ENCODE assay signal across 28 mouse cellular contexts in genomic region chr12:112156804-112157203, GRCm38 (mm10). TPM values are rescaled to one million over a fixed set of nuclear protein-coding genes. Genes with fewer than 3 reads are reported as not detected.
DNase-seq lines count a peak whose midpoint lies in the region; ATAC-seq and TF ChIP-seq lines count a peak whose summit lies in the region.
"Had no signal": no experiment of that assay in that cellular context is flagged by ENCODE, and none has a peak within 500 bp of the region (broad histone marks: within the 10 kb centered on the region; RNA-seq: fewer than 3 reads in every experiment).

No protein-coding gene starts in this region.

- no peak overlapping the region for H3K4me2 ChIP-seq in forebrain, embryonic 12.5 days
- no peak overlapping the region for H3K4me2 ChIP-seq in hindbrain, embryonic 13.5 days
- no peak overlapping the region for H3K4me2 ChIP-seq in hindbrain, embryonic 12.5 days (replicated peaks)
- H3K4me2 ChIP-seq in midbrain, embryonic 16.5 days (ENCODE audit: low read length): no peak overlapping the region
- H3K4me2 ChIP-seq in midbrain, postnatal 0 days (ENCODE audit: low read depth, low read length, poor library complexity, severe bottlenecking): no peak overlapping the region
- H3K4me2 ChIP-seq: embryonic facial prominence, embryonic 12.5 days; liver, embryonic 15.5 days; lung, embryonic 14.5 days had no signal

- WGBS in forebrain, embryonic 10.5 days: 70% methylated on average over 6 of the region's 6 CpGs
- WGBS in forebrain, embryonic 12.5 days: 66% methylated on average over 6 of the region's 6 CpGs
- WGBS in hindbrain, embryonic 13.5 days: 42% methylated on average over 6 of the region's 6 CpGs
- 52% methylated on average over 6 of the region's 6 CpGs for WGBS in hindbrain, embryonic 12.5 days
- 44% methylated on average over 6 of the region's 6 CpGs for WGBS in midbrain, embryonic 16.5 days
- WGBS in midbrain, postnatal 0 days: 59% methylated on average over 6 of the region's 6 CpGs
- 73% methylated on average over 6 of the region's 6 CpGs for WGBS in limb, embryonic 10.5 days

- ATAC-seq in forebrain, embryonic 12.5 days (ENCODE audit: low FRiP score): no peak
- no peak for ATAC-seq in hindbrain, embryonic 13.5 days (ENCODE audit: low FRiP score)
- no peak for ATAC-seq in hindbrain, embryonic 12.5 days (ENCODE audit: low FRiP score)
- ATAC-seq in midbrain, embryonic 16.5 days: no peak
- no peak for ATAC-seq in midbrain, postnatal 0 days (ENCODE audit: low FRiP score)
- ATAC-seq: intestine, embryonic 16.5 days had no signal

- H3K27me3 ChIP-seq in forebrain, embryonic 10.5 days (ENCODE audit: poor library complexity, severe bottlenecking): peaks cover 16% of the 10 kb centered on the region
- no peaks in the 10 kb centered on the region for H3K27me3 ChIP-seq in forebrain, embryonic 12.5 days
- H3K27me3 ChIP-seq in hindbrain, embryonic 13.5 days: peaks cover 66% of the 10 kb centered on the region
- peaks cover 59% of the 10 kb centered on the region for H3K27me3 ChIP-seq in hindbrain, embryonic 12.5 days
- H3K27me3 ChIP-seq in midbrain, embryonic 16.5 days (ENCODE audit: control insufficient read depth, insufficient read depth, low read depth, low read length): no peaks in the 10 kb centered on the region; the same call in 1 of the 2 replicates
- no peaks in the 10 kb centered on the region for H3K27me3 ChIP-seq in midbrain, postnatal 0 days (ENCODE audit: insufficient read depth, low read length)
- no peaks in the 10 kb centered on the region for H3K27me3 ChIP-seq in limb, embryonic 10.5 days (ENCODE audit: low read depth, poor library complexity, severe bottlenecking)
- H3K27me3 ChIP-seq: embryonic facial prominence, embryonic 12.5 days; liver, embryonic 15.5 days had no signal

- TF ChIP-seq CTCF in midbrain, postnatal 0 days (IDR thresholded peaks at IDR 0.05): no peak

- peak overlapping the region; percentile 56 for H3K27ac ChIP-seq in forebrain, embryonic 10.5 days
- no peak overlapping the region for H3K27ac ChIP-seq in forebrain, embryonic 12.5 days
- 0 out of 2 replicates have a peak overlapping the region, but pooled peaks have one; percentile 23 for H3K27ac ChIP-seq in hindbrain, embryonic 13.5 days
- no peak overlapping the region for H3K27ac ChIP-seq in hindbrain, embryonic 12.5 days
- H3K27ac ChIP-seq in midbrain, embryonic 16.5 days (ENCODE audit: low read length): no peak overlapping the region
- H3K27ac ChIP-seq in midbrain, postnatal 0 days (ENCODE audit: low read depth, low read length): no peak overlapping the region
- peak overlapping the region; percentile 86 for H3K27ac ChIP-seq in limb, embryonic 10.5 days
- H3K27ac ChIP-seq: embryonic facial prominence, embryonic 12.5 days; liver, embryonic 15.5 days had no signal

- peaks cover 81% of the 10 kb centered on the region for H3K4me1 ChIP-seq in forebrain, embryonic 10.5 days
- peaks cover 78% of the 10 kb centered on the region for H3K4me1 ChIP-seq in forebrain, embryonic 12.5 days
- peaks cover 63% of the 10 kb centered on the region for H3K4me1 ChIP-seq in hindbrain, embryonic 13.5 days (replicated peaks)
- peaks cover 53% of the 10 kb centered on the region for H3K4me1 ChIP-seq in hindbrain, embryonic 12.5 days
- H3K4me1 ChIP-seq in midbrain, embryonic 16.5 days (ENCODE audit: control insufficient read depth, insufficient read depth, low read length): peaks cover 22% of the 10 kb centered on the region
- 0 out of 2 replicates have a peak, but pooled peaks cover 4% of the 10 kb centered on the region for H3K4me1 ChIP-seq in midbrain, postnatal 0 days (ENCODE audit: insufficient read depth, low read length)
- H3K4me1 ChIP-seq in limb, embryonic 10.5 days: peaks cover 71% of the 10 kb centered on the region
- H3K4me1 ChIP-seq: liver, embryonic 15.5 days had no signal

- no peaks in the 10 kb centered on the region for H3K9me3 ChIP-seq in forebrain, embryonic 10.5 days
- no peaks in the 10 kb centered on the region for H3K9me3 ChIP-seq in forebrain, embryonic 12.5 days
- H3K9me3 ChIP-seq in hindbrain, embryonic 13.5 days: no peaks in the 10 kb centered on the region
- no peaks in the 10 kb centered on the region for H3K9me3 ChIP-seq in hindbrain, embryonic 12.5 days (replicated peaks)
- no peaks in the 10 kb centered on the region for H3K9me3 ChIP-seq in midbrain, embryonic 16.5 days (replicated peaks; ENCODE audit: control insufficient read depth, low read length, poor library complexity, severe bottlenecking)
- H3K9me3 ChIP-seq in midbrain, postnatal 0 days (ENCODE audit: low read length): no peaks in the 10 kb centered on the region
- H3K9me3 ChIP-seq in limb, embryonic 10.5 days (replicated peaks): no peaks in the 10 kb centered on the region
- H3K9me3 ChIP-seq: embryonic facial prominence, embryonic 12.5 days; liver, embryonic 15.5 days had no signal

- peaks cover 60% of the 10 kb centered on the region for H3K36me3 ChIP-seq in forebrain, embryonic 10.5 days (replicated peaks)
- H3K36me3 ChIP-seq in forebrain, embryonic 12.5 days (replicated peaks): peaks cover 57% of the 10 kb centered on the region
- H3K36me3 ChIP-seq in hindbrain, embryonic 13.5 days: no peaks in the 10 kb centered on the region
- H3K36me3 ChIP-seq in hindbrain, embryonic 12.5 days: no peaks in the 10 kb centered on the region; the same call in 1 of the 2 replicates
- no peaks in the 10 kb centered on the region for H3K36me3 ChIP-seq in midbrain, embryonic 16.5 days (ENCODE audit: control insufficient read depth, insufficient read depth, low read length)
- no peaks in the 10 kb centered on the region; the same call in none of the 2 replicates for H3K36me3 ChIP-seq in midbrain, postnatal 0 days (ENCODE audit: insufficient read depth, low read length)
- H3K36me3 ChIP-seq in limb, embryonic 10.5 days: peaks cover 62% of the 10 kb centered on the region
- H3K36me3 ChIP-seq: liver, embryonic 15.5 days had no signal

- H3K9ac ChIP-seq in forebrain, embryonic 12.5 days: no peak overlapping the region
- H3K9ac ChIP-seq in hindbrain, embryonic 13.5 days: peak overlapping the region; percentile 29; the same call in 1 of the 2 replicates
- H3K9ac ChIP-seq in hindbrain, embryonic 12.5 days: no peak overlapping the region
- H3K9ac ChIP-seq in midbrain, embryonic 16.5 days (ENCODE audit: low read depth, low read length): 0 out of 2 replicates have a peak overlapping the region, but pooled peaks have one; percentile 38
- no peak overlapping the region for H3K9ac ChIP-seq in midbrain, postnatal 0 days (replicated peaks; ENCODE audit: low read length, poor library complexity, severe bottlenecking)
- H3K9ac ChIP-seq: embryonic facial prominence, embryonic 12.5 days; liver, embryonic 15.5 days; lung, embryonic 14.5 days had no signal

- no peak overlapping the region for H3K4me3 ChIP-seq in forebrain, embryonic 10.5 days
- H3K4me3 ChIP-seq in forebrain, embryonic 12.5 days (replicated peaks): no peak overlapping the region
- H3K4me3 ChIP-seq in hindbrain, embryonic 13.5 days: no peak overlapping the region
- H3K4me3 ChIP-seq in hindbrain, embryonic 12.5 days: no peak overlapping the region
- H3K4me3 ChIP-seq in midbrain, embryonic 16.5 days (ENCODE audit: low read depth, low read length): no peak overlapping the region
- no peak overlapping the region for H3K4me3 ChIP-seq in midbrain, postnatal 0 days (ENCODE audit: low read depth, low read length)
- no peak overlapping the region for H3K4me3 ChIP-seq in limb, embryonic 10.5 days
- H3K4me3 ChIP-seq: embryonic facial prominence, embryonic 12.5 days; liver, embryonic 15.5 days had no signal

- DNase-seq in forebrain, embryonic 10.5 days (ENCODE audit: extremely low spot score, low spot score): no peak
- DNase-seq in midbrain, postnatal 0 days (ENCODE audit: low spot score): no peak
- DNase-seq in limb, embryonic 10.5 days (ENCODE audit: low spot score): no peak
- no peak for DNase-seq in right cerebral cortex, postnatal 4 days
- DNase-seq: adrenal gland, postnatal 10 days; cerebellum, adult 11 months; cerebellum, adult 9-10 months; cerebellum, postnatal 36 days; gastrocnemius, postnatal 14 days; heart, postnatal 14 days; kidney, adult 9 months; kidney, postnatal 10 days; layer of hippocampus, adult 9-11 months; lung, embryonic 14.5 days; lung, postnatal 14 days; right cerebral cortex, postnatal 25 days; spleen, adult 18-20 months; thymus, postnatal 14 days had no signal

RNA-seq across cellular contexts. Expression of gene Kif26a, which starts 10.8 kb away (rescaled TPM):
- 3.8 and 4.4 TPM in 2 replicates for polyA plus RNA-seq in forebrain, embryonic 10.5 days (2016; fragmentation: Nextera tagmentation; extraction: Ambion mirVana)
- polyA plus RNA-seq in forebrain, embryonic 12.5 days (2016; fragmentation: Nextera tagmentation; extraction: Ambion mirVana): 11.8 and 14.0 TPM in 2 replicates
- 3.8 and 4.4 TPM in 2 replicates for polyA plus RNA-seq in hindbrain, embryonic 13.5 days (2015; fragmentation: Nextera tagmentation; extraction: Ambion mirVana)
- 5.0 and 5.1 TPM in 2 replicates for polyA plus RNA-seq in hindbrain, embryonic 12.5 days (2016; fragmentation: Nextera tagmentation; extraction: Ambion mirVana)
- polyA plus RNA-seq in midbrain, embryonic 16.5 days (2015; fragmentation: Nextera tagmentation; extraction: Ambion mirVana): 4.7 and 6.2 TPM in 2 replicates
- total RNA-seq in midbrain, postnatal 0 days (2014; rRNA removed): 24.1 and 26.5 TPM in 2 replicates
- 1.9 and 2.4 TPM in 2 replicates for polyA plus RNA-seq in midbrain, postnatal 0 days (2015; fragmentation: Nextera tagmentation; extraction: Ambion mirVana)
- 2.8 and 3.9 TPM in 2 replicates for polyA plus RNA-seq in limb, embryonic 10.5 days (2016; fragmentation: Nextera tagmentation; extraction: Ambion mirVana)
- total RNA-seq: CH12.LX; granulocyte monocyte progenitor cell, adult 5-6 weeks had no signal
- polyA plus RNA-seq: C2C12 had no signal

RNA-seq across cellular contexts. Expression of gene Aspg, which starts 50.3 kb away (rescaled TPM):
- polyA plus RNA-seq in forebrain, embryonic 10.5 days (2016; fragmentation: Nextera tagmentation; extraction: Ambion mirVana): 1.3 and 2.0 TPM in 2 replicates
- 0.23 and 0.59 TPM in 2 replicates for polyA plus RNA-seq in forebrain, embryonic 12.5 days (2016; fragmentation: Nextera tagmentation; extraction: Ambion mirVana)
- polyA plus RNA-seq in hindbrain, embryonic 13.5 days (2015; fragmentation: Nextera tagmentation; extraction: Ambion mirVana): 0.27 and 1.1 TPM in 2 replicates
- polyA plus RNA-seq in hindbrain, embryonic 12.5 days (2016; fragmentation: Nextera tagmentation; extraction: Ambion mirVana): 0.66 and 1.2 TPM in 2 replicates
- polyA plus RNA-seq in midbrain, embryonic 16.5 days (2015; fragmentation: Nextera tagmentation; extraction: Ambion mirVana): 0.66 and 0.74 TPM in 2 replicates
- 3.6 and 5.2 TPM in 2 replicates for total RNA-seq in midbrain, postnatal 0 days (2014; rRNA removed)
- 2.3 and 2.5 TPM in 2 replicates for polyA plus RNA-seq in midbrain, postnatal 0 days (2015; fragmentation: Nextera tagmentation; extraction: Ambion mirVana)
- 1.2 and 2.2 TPM in 2 replicates for polyA plus RNA-seq in limb, embryonic 10.5 days (2016; fragmentation: Nextera tagmentation; extraction: Ambion mirVana)
- total RNA-seq: CH12.LX; gastrocnemius, postnatal 14 days; granulocyte monocyte progenitor cell, adult 5-6 weeks had no signal

Comparison
In these comparisons a context has a peak if more than half of its experiments do, and no peak if none do; other contexts are left out.
1. H3K27ac ChIP-seq: peak in forebrain, embryonic 10.5 days (single experiment), hindbrain, embryonic 13.5 days (single experiment) and limb, embryonic 10.5 days (single experiment); none in forebrain, embryonic 12.5 days (single experiment), hindbrain, embryonic 12.5 days (single experiment), midbrain, embryonic 16.5 days (single experiment) and midbrain, postnatal 0 days (single experiment).
2. H3K9ac ChIP-seq: peak in hindbrain, embryonic 13.5 days (single experiment) and midbrain, embryonic 16.5 days (single experiment); none in forebrain, embryonic 12.5 days (single experiment), hindbrain, embryonic 12.5 days (single experiment) and midbrain, postnatal 0 days (single experiment).